Mouse (Mus musculus) G1E (cell line): ENCODE results near the gene Olfr812. TPM values are rescaled to one million over a fixed set of nuclear protein-coding genes. Genes with fewer than 3 reads are reported as not detected.
"Not testable (repeated sequence)": the region's sequence is repeated elsewhere in the genome, so short reads cannot be mapped to it uniquely, and the experiment has no call there.

Experiments
- ATAC-seq: 2 replicates; pipeline ENCODE4 v1.8.0; 2016; ENCODE audit warnings: mild to moderate bottlenecking; ENCODE audit not compliant: insufficient number of reproducible peaks, poor library complexity, low FRiP score, severe bottlenecking; ENCODE audit errors: extremely low read depth
- DNase-seq: peaks from one replicate; pipeline ENCODE4 v3.0.0; 2012; ENCODE audit warnings: low spot score
- H3K27me3 ChIP-seq: 2 replicates; pipeline ENCODE4 v1.6.1; 2012; ENCODE audit warnings: mild to moderate bottlenecking, low read length, inconsistent platforms; ENCODE audit not compliant: insufficient read depth
- H3K36me3 ChIP-seq: replicated peaks from 2 replicates; pipeline ENCODE3; 2012; ENCODE audit warnings: mild to moderate bottlenecking, inconsistent platforms
- H3K4me1 ChIP-seq: 2 replicates; pipeline ENCODE4 v1.6.1; 2012; ENCODE audit warnings: low read depth, low read length, inconsistent platforms, mixed read lengths; ENCODE audit not compliant: insufficient read depth
- H3K4me3 ChIP-seq: 2 replicates; pipeline ENCODE4 v1.5.1; 2012; ENCODE audit warnings: low read depth, mild to moderate bottlenecking, inconsistent platforms, low read length, moderate library complexity, mixed read lengths
- H3K9me3 ChIP-seq: replicated peaks from 2 replicates; pipeline ENCODE4 v1.6.1; 2012; ENCODE audit warnings: inconsistent platforms
- CTCF ChIP-seq: IDR thresholded peaks from 2 replicates; pipeline ENCODE4 v1.5.1; 2012; ENCODE audit warnings: low read depth, low read length, inconsistent platforms, mixed read lengths
- GATA1 ChIP-seq: IDR thresholded peaks from 2 replicates; pipeline ENCODE4 v1.6.1; 2012; ENCODE audit warnings: borderline replicate concordance, low read length, inconsistent platforms, mixed read lengths
- GATA2 ChIP-seq: IDR thresholded peaks from 2 replicates; pipeline ENCODE4 v1.6.1; 2012; ENCODE audit warnings: low read depth, low read length, inconsistent platforms, borderline replicate concordance
- POLR2AphosphoS5 ChIP-seq: IDR thresholded peaks from 2 replicates; pipeline ENCODE4 v1.6.1; 2012; ENCODE audit warnings: low read depth, low read length, inconsistent platforms; ENCODE audit not compliant: insufficient replicate concordance
- TAL1 ChIP-seq: conservative IDR thresholded peaks from 2 replicates; pipeline ENCODE4 v1.6.1; 2012; ENCODE audit warnings: low read depth, low read length, inconsistent platforms, mixed read lengths
- polyA plus RNA-seq: library from polyadenylated mRNA; stranded (reverse); fragments of >175 nt; gene quantifications from 2 replicates; pipeline ENCODE4 v1.2.3, GENCODE M21; 2012
- total RNA-seq, 2 experiments: library from RNA; stranded (forward) in 1 of 2; stranded (reverse) in 1 of 2; fragments of 200-1000 nt in 1 of 2; fragments of >200 nt in 1 of 2; fragmentation: Nextera tagmentation in 1 of 2; gene quantifications; 2 replicates each; pipeline ENCODE4 v1.2.3; 2014 to 2017

Gene Olfr812
- total RNA-seq (2014; fragmentation: Nextera tagmentation) (not detected in 2 replicates), total RNA-seq (2017) (not detected in 2 replicates), polyA plus RNA-seq (not detected in 2 replicates)

DNA sequence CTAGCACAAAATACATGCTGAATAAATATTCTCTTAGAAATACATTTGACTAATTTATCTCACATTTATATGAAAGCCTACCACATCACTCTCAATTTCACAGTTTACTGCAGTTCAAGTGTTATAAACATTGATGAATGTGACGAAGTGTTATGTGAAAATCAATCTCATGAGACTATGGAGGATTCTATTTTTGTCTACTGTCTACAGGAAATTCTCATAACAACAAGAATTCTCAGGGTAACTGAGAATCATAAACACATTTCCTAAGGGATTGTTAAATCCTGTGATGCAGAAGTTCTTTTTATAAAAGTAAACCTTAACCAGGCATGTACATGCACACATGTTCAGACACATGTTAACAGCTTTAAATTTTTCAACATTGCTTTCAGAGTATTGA, at the start of gene Olfr812:
Olfr812 (minus strand) TSS at position 101 of the 400 bp plus-strand sequence.
- Histone ChIP-seq H3K27me3 (no peaks in the 10 kb centered on the region), H3K9me3 (no peaks in the 10 kb centered on the region), H3K36me3 (no peaks in the 10 kb centered on the region), H3K4me3 (no peak within 1 kb of the TSS), H3K4me1 (no peaks in the 10 kb centered on the region)
- DNase-seq (no peak), ATAC-seq (no peak)
- TF ChIP-seq GATA1 (no peak), CTCF (no peak), TAL1 (no peak)

DNA sequence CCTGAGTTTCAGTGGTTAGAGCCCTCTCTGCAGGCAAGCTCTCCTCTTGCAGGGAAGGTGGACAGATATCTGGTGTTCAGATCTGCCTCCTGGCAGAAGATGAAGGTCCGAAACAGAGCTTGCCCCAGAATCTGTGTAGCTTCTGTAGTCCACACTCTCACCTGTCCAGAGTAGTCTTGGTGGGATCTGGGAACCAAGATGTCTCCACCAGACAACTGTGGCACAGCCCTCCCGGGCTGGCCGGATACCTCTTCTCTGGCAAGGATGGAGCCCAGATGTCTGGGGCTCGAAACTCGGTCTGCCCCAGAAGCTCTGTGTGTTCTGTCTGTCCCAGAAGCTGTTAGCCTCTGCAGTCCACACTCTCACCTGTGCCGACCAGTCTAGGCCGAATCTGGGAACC, 40.0 kb upstream of the Olfr812 start:
- no peak for DNase-seq
- H3K4me3 ChIP-seq = no peak overlapping the region
- no peaks in the 10 kb centered on the region for H3K9me3 ChIP-seq
- H3K4me1 ChIP-seq = no peaks in the 10 kb centered on the region
- TF ChIP-seq POLR2AphosphoS5 (no peak), GATA2 (no peak), GATA1 (no peak), TAL1 (no peak), CTCF (no peak)
- no peak for ATAC-seq
- no peaks in the 10 kb centered on the region for H3K36me3 ChIP-seq
- H3K27me3 ChIP-seq = no peaks in the 10 kb centered on the region

- not testable (repeated sequence) for H3K9me3 ChIP-seq, DNase-seq, ATAC-seq, H3K36me3 ChIP-seq, H3K4me1 ChIP-seq, H3K27me3 ChIP-seq, H3K4me3 ChIP-seq
Observed at GRCm38 (mm10) chr10:129885496-129885895, 39.6 kb upstream of the Olfr812 start.

DNA sequence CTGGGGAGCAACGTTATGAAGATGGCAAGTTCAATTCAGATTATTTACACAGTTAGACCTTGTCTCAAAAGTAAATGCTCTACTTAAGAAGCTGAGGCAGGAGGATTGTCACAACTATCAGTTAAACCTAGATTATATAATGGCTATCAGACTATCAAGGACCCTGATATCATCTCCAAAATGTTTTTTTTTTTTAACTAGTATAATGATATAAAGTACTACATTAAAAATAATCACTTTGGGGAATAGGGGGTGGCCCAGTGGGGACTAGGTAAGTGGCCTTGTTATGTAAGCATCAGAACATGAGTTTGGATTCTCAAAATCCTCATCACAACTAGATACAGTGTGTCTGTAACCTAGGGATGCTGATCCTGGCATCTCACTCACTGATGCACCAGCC, 33.9 kb upstream of the Olfr812 start, which contains the start of gene Olfr814:
Olfr814 (minus strand) TSS at position 101 of the 400 bp plus-strand sequence.
- H3K4me1 ChIP-seq, H3K36me3 ChIP-seq, H3K27me3 ChIP-seq, ATAC-seq, H3K4me3 ChIP-seq, H3K9me3 ChIP-seq, DNase-seq: not testable (repeated sequence)

DNA sequence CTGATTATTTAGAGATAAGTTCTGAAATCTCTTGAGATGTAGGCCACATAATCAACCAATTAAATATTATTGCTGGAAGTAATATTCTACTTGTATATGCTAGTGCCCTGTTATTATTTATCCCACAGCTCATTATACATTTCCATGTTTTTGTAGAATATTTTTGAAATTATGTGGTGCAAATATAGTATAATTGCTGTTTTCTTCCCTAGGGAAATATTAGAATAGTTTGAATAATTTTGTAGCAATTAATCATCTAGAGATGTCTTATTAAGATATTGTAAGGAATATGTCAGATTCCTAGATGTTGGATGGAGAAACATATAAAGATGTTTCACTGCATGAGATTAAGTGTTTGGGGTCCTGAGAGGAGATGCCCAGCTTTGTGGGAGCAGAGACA, 9.2 kb upstream of the Olfr812 start, which contains the start of gene Olfr813:
Olfr813 (plus strand) TSS at position 301 of the 400 bp plus-strand sequence.
- Histone ChIP-seq H3K4me1 (no peaks in the 10 kb centered on the region), H3K27me3 (no peaks in the 10 kb centered on the region), H3K9me3 (no peaks in the 10 kb centered on the region), H3K36me3 (no peaks in the 10 kb centered on the region), H3K4me3 (no peak within 1 kb of the TSS)
- ATAC-seq (no peak), DNase-seq (no peak)
- TF ChIP-seq CTCF (no peak), GATA1 (no peak), GATA2 (no peak)

- DNase-seq = no peak
- ATAC-seq = no peak
Observed at GRCm38 (mm10) chr10:129847343-129847742, 1.4 kb upstream of the Olfr812 start.

DNA sequence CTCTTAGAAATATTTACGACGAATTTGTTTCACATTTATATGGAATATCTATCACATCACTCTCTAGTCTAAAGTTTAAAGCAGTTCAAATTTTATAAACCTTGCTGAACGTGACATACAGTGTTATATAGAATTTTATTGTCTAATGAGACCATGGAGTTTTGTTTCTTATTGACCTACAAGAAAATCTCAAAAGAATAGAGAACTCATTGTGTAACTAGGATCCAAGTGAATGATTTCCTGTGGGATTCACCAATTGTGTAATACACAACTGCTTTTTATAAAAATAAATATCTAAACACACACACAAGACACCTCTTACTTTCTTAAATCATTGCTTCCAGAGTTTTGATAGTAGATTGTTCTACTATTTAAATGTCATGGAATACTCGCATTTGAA, 41.6 kb downstream of the Olfr812 start, which contains the start of gene Olfr811:
Olfr811 (minus strand) TSS at position 101 of the 400 bp plus-strand sequence.
- H3K4me1 ChIP-seq = no peaks in the 10 kb centered on the region
- H3K36me3 ChIP-seq = no peaks in the 10 kb centered on the region
- H3K27me3 ChIP-seq = no peaks in the 10 kb centered on the region
- no peak for DNase-seq
- TF ChIP-seq CTCF (no peak), GATA1 (no peak), GATA2 (no peak), TAL1 (no peak), POLR2AphosphoS5 (no peak)
- no peak for ATAC-seq
- H3K4me3 ChIP-seq = no peak within 1 kb of the TSS
- H3K9me3 ChIP-seq = no peaks in the 10 kb centered on the region

More at GRCm38 (mm10) chr10:129847343-129847742, 1.4 kb upstream of the Olfr812 start:
- Histone ChIP-seq H3K4me3 (no peak overlapping the region), H3K27me3 (no peaks in the 10 kb centered on the region), H3K4me1 (no peaks in the 10 kb centered on the region), H3K36me3 (no peaks in the 10 kb centered on the region), H3K9me3 (no peaks in the 10 kb centered on the region)
- TF ChIP-seq CTCF (no peak), TAL1 (no peak), POLR2AphosphoS5 (no peak), GATA1 (no peak), GATA2 (no peak)
